10 mouse cellular contexts compared by ENCODE assay signal in the genomic region with DNA sequence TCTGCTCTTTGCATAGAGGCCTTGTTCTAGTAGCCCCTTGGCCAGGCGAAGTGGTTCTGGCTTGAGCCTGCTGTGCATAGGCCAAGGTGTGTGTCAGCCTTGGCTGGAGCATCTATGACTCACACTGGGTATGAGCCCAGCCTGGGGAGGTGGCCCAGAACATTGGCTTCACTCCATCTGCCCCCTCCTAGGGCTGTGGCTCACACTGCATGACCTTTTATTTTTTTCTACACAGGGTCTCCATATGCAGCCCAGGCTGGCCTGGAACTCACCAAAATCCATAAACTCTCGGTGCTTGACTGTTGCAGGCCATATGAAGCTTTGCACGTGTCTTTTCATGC. TPM values are rescaled to one million over a fixed set of nuclear protein-coding genes. Genes with fewer than 3 reads are reported as not detected.
DNase-seq lines count a peak whose midpoint lies in the region; ATAC-seq lines count a peak whose summit lies in the region.
"Had no signal": no experiment of that assay in that cellular context is flagged by ENCODE, and none has a peak within 500 bp of the region (broad histone marks: within the 10 kb centered on the region; RNA-seq: fewer than 3 reads in every experiment).

No protein-coding gene starts in this region.

- H3K36me3 ChIP-seq in heart, embryonic 13.5 days, result peaks cover 28% of the 10 kb centered on the region
- 0 out of 2 replicates have a peak, but pooled peaks cover 3% of the 10 kb centered on the region for H3K36me3 ChIP-seq in midbrain, embryonic 16.5 days (ENCODE audit: control insufficient read depth, insufficient read depth, low read length)
- H3K36me3 ChIP-seq: liver, embryonic 13.5 days had no signal

- no peak overlapping the region; the same call in 1 of the 2 replicates for H3K4me3 ChIP-seq in heart, embryonic 13.5 days
- no peak overlapping the region for H3K4me3 ChIP-seq in midbrain, embryonic 16.5 days (ENCODE audit: low read depth, low read length)
- H3K4me3 ChIP-seq: liver, embryonic 13.5 days had no signal

- no peak for DNase-seq in cerebellum, postnatal 4 days (ENCODE audit: low spot score in 2 of 2)
- peak; percentile 50 to 85 for DNase-seq in urinary bladder, adult 18-20 months (ENCODE audit: low spot score in 2 of 2)
- no peak for DNase-seq in urinary bladder, adult 2 months (ENCODE audit: low spot score)
- DNase-seq in spleen, postnatal 10 days (ENCODE audit: low spot score in 2 of 2), result no peak
- DNase-seq: liver, embryonic 13.5 days had no signal

- WGBS in heart, embryonic 13.5 days, result 62% methylated on average over 3 of the region's 3 CpGs
- 77% methylated on average over 3 of the region's 3 CpGs for WGBS in midbrain, embryonic 16.5 days

- peak overlapping the region; percentile 40; the same call in 1 of the 2 replicates for H3K27ac ChIP-seq in heart, embryonic 13.5 days (replicated peaks)
- no peak overlapping the region for H3K27ac ChIP-seq in midbrain, embryonic 16.5 days (ENCODE audit: low read length)

- no peaks in the 10 kb centered on the region for H3K9me3 ChIP-seq in heart, embryonic 13.5 days
- no peaks in the 10 kb centered on the region for H3K9me3 ChIP-seq in midbrain, embryonic 16.5 days (replicated peaks; ENCODE audit: control insufficient read depth, low read length, poor library complexity, severe bottlenecking)
- H3K9me3 ChIP-seq: liver, embryonic 13.5 days had no signal

- H3K4me2 ChIP-seq in heart, embryonic 13.5 days, result peak overlapping the region; percentile 87; the same call in 1 of the 2 replicates
- peak overlapping the region; percentile 82; the same call in 1 of the 2 replicates for H3K4me2 ChIP-seq in midbrain, embryonic 16.5 days (ENCODE audit: low read length)
- H3K4me2 ChIP-seq: liver, embryonic 13.5 days had no signal

- no peaks in the 10 kb centered on the region for H3K27me3 ChIP-seq in heart, embryonic 13.5 days (replicated peaks)
- no peaks in the 10 kb centered on the region for H3K27me3 ChIP-seq in midbrain, embryonic 16.5 days (ENCODE audit: control insufficient read depth, insufficient read depth, low read depth, low read length)
- H3K27me3 ChIP-seq: liver, embryonic 13.5 days had no signal

- H3K9ac ChIP-seq in heart, embryonic 13.5 days, result peak overlapping the region; percentile 58
- H3K9ac ChIP-seq in midbrain, embryonic 16.5 days (ENCODE audit: low read depth, low read length), result no peak overlapping the region
- H3K9ac ChIP-seq: liver, embryonic 13.5 days had no signal

- peaks cover 30% of the 10 kb centered on the region for H3K4me1 ChIP-seq in heart, embryonic 13.5 days
- H3K4me1 ChIP-seq in midbrain, embryonic 16.5 days (ENCODE audit: control insufficient read depth, insufficient read depth, low read length), result peaks cover 23% of the 10 kb centered on the region

- peak; percentile 33; the same call in 1 of the 2 replicates for ATAC-seq in cerebellum, adult (ENCODE audit: insufficient number of reproducible peaks, low FRiP score, low TSS enrichment)
- ATAC-seq in heart, embryonic 13.5 days (ENCODE audit: extremely low read depth, insufficient number of reproducible peaks, low FRiP score, low TSS enrichment), result no peak
- no peak for ATAC-seq in midbrain, embryonic 16.5 days
- ATAC-seq in erythroblast, adult 5-6 weeks (replicated peaks; ENCODE audit: low FRiP score, poor library complexity, severe bottlenecking), result no peak

RNA-seq across cellular contexts. Expression of a gene that starts 0.4 kb away (rescaled TPM):
- not detected in 2 replicates for polyA plus RNA-seq in urinary bladder, adult 2 months (2012; rRNA removed)
- not detected in 2 replicates for polyA plus RNA-seq in heart, embryonic 13.5 days (2015; fragmentation: Nextera tagmentation; extraction: Ambion mirVana)
- polyA plus RNA-seq in midbrain, embryonic 16.5 days (2015; fragmentation: Nextera tagmentation; extraction: Ambion mirVana), result 0.06 TPM in 1 of 2 replicates, not detected in the other
- total RNA-seq in erythroblast, adult 5-6 weeks (2015; ENCODE audit: low replicate concordance), result not detected in 2 replicates
- not detected in 2 replicates for total RNA-seq in erythroblast, adult 5-6 weeks (2017; ENCODE audit: low replicate concordance)
- polyA plus RNA-seq: liver, embryonic 13.5 days had no signal

RNA-seq across cellular contexts. Expression of a gene that starts 4.1 kb away (rescaled TPM):
- 132 and 153 TPM in 2 replicates for polyA plus RNA-seq in urinary bladder, adult 2 months (2012; rRNA removed)
- 68.6 and 76.9 TPM in 2 replicates for polyA plus RNA-seq in heart, embryonic 13.5 days (2015; fragmentation: Nextera tagmentation; extraction: Ambion mirVana)
- 60.4 and 67.9 TPM in 2 replicates for polyA plus RNA-seq in midbrain, embryonic 16.5 days (2015; fragmentation: Nextera tagmentation; extraction: Ambion mirVana)
- total RNA-seq in erythroblast, adult 5-6 weeks (2015; ENCODE audit: low replicate concordance), result 29.2 and 53.9 TPM in 2 replicates
- 52.2 and 61.9 TPM in 2 replicates for total RNA-seq in erythroblast, adult 5-6 weeks (2017; ENCODE audit: low replicate concordance)

RNA-seq across cellular contexts. Expression of a gene that starts 15.5 kb away (rescaled TPM):
- 0.46 and 0.56 TPM in 2 replicates for polyA plus RNA-seq in urinary bladder, adult 2 months (2012; rRNA removed)
- not detected in 2 replicates for polyA plus RNA-seq in heart, embryonic 13.5 days (2015; fragmentation: Nextera tagmentation; extraction: Ambion mirVana)
- polyA plus RNA-seq in midbrain, embryonic 16.5 days (2015; fragmentation: Nextera tagmentation; extraction: Ambion mirVana), result not detected in 2 replicates
- not detected in 2 replicates for total RNA-seq in erythroblast, adult 5-6 weeks (2015; ENCODE audit: low replicate concordance)
- not detected in 2 replicates for total RNA-seq in erythroblast, adult 5-6 weeks (2017; ENCODE audit: low replicate concordance)
- polyA plus RNA-seq: cortical plate, adult 2 months; liver, embryonic 13.5 days had no signal

RNA-seq across cellular contexts. Expression of a gene that starts 20.7 kb away (rescaled TPM):
- polyA plus RNA-seq in urinary bladder, adult 2 months (2012; rRNA removed), result 0.54 and 0.59 TPM in 2 replicates
- 0.14 TPM in 1 of 2 replicates, not detected in the other for polyA plus RNA-seq in heart, embryonic 13.5 days (2015; fragmentation: Nextera tagmentation; extraction: Ambion mirVana)
- polyA plus RNA-seq in midbrain, embryonic 16.5 days (2015; fragmentation: Nextera tagmentation; extraction: Ambion mirVana), result 0.11 and 0.23 TPM in 2 replicates
- not detected in 2 replicates for total RNA-seq in erythroblast, adult 5-6 weeks (2015; ENCODE audit: low replicate concordance)
- not detected in 2 replicates for total RNA-seq in erythroblast, adult 5-6 weeks (2017; ENCODE audit: low replicate concordance)

RNA-seq across cellular contexts. Expression of a gene that starts 29.8 kb away (rescaled TPM):
- polyA plus RNA-seq in urinary bladder, adult 2 months (2012; rRNA removed), result 97.8 and 99.4 TPM in 2 replicates
- 269 and 297 TPM in 2 replicates for polyA plus RNA-seq in heart, embryonic 13.5 days (2015; fragmentation: Nextera tagmentation; extraction: Ambion mirVana)
- polyA plus RNA-seq in midbrain, embryonic 16.5 days (2015; fragmentation: Nextera tagmentation; extraction: Ambion mirVana), result 137 and 143 TPM in 2 replicates
- total RNA-seq in erythroblast, adult 5-6 weeks (2015; ENCODE audit: low replicate concordance), result 41.1 and 51.6 TPM in 2 replicates
- 20.9 and 26.2 TPM in 2 replicates for total RNA-seq in erythroblast, adult 5-6 weeks (2017; ENCODE audit: low replicate concordance)

Comparison
In these comparisons a context has a peak if more than half of its experiments do, and no peak if none do; other contexts are left out.
1. DNase-seq: peak in urinary bladder, adult 18-20 months (2 of 2); none in cerebellum, postnatal 4 days (0 of 2), urinary bladder, adult 2 months (single experiment) and spleen, postnatal 10 days (0 of 2).